Mouse (Mus musculus) neural tube, embryonic 12.5 days (tissue): ENCODE results near the gene Glyctk. TPM values are rescaled to one million over a fixed set of nuclear protein-coding genes. Genes with fewer than 3 reads are reported as not detected.
A peak's percentile ranks its signal among the peaks of the same experiment; 100 is the strongest.

Experiments
- microRNA counts: library from miRNA; unstranded; fragments of <30 nt; microRNA quantifications from one replicate; lab custom pipeline; 2017
- microRNA-seq: library from miRNA; unstranded; fragments of <30 nt; microRNA quantifications from one replicate; pipeline ENCODE4, GENCODE M21; 2017
- polyA plus RNA-seq: library from polyadenylated mRNA; unstranded; fragments of >200 nt; fragmentation: Nextera tagmentation; extraction: Ambion mirVana; gene quantifications from 2 replicates; pipeline ENCODE4 v1.2.1, GENCODE M21; 2016

Glyctk gene
- polyA plus RNA-seq, 1 experiment from 2014 or later: 6.2 TPM

MicroRNAs within 50 kb of the gene (microRNA counts, 519-probe panel; counts per million panel counts)
- 7,190 counts per million, percentile 95 among the panel's probes with 10 or more counts for microRNA mmu-let-7g (lab: Ali Mortazavi, UCI)

Small RNA genes within 50 kb of the gene (microRNA-seq; reads per million reads assigned to microRNA genes)
- gene Mir135a-1: 324 reads per million, percentile 67 among the genes with 10 or more reads in this experiment
- 18,244 reads per million, percentile 98 among the genes with 10 or more reads in this experiment for gene Mirlet7g

Other genes with a start within 250 kb of the Glyctk start
- 0.03 and 0.09 TPM in 2 replicates for gene Col6a5, start 197.5 kb downstream of the Glyctk start, polyA plus RNA-seq
- gene Col6a4, start 61.4 kb downstream of the Glyctk start, polyA plus RNA-seq: 0.11 and 0.55 TPM in 2 replicates
- 27.6 and 28.9 TPM in 2 replicates for gene Wdr82, start 12.8 kb upstream of the Glyctk start, polyA plus RNA-seq
- gene Ppm1m, start 41.6 kb upstream of the Glyctk start, polyA plus RNA-seq: 32.1 and 32.9 TPM in 2 replicates
- 60.9 and 61.6 TPM in 2 replicates for gene Twf2, start 45.0 kb upstream of the Glyctk start, polyA plus RNA-seq
- 0.05 TPM in 1 of 2 replicates, not detected in the other for gene Tlr9, start 64.5 kb upstream of the Glyctk start, polyA plus RNA-seq
- gene Alas1, start 90.5 kb upstream of the Glyctk start, polyA plus RNA-seq: 94.8 and 99.5 TPM in 2 replicates
- 17.1 and 17.5 TPM in 2 replicates for gene Poc1a, start 122.9 kb upstream of the Glyctk start, polyA plus RNA-seq
- 18.9 and 21.3 TPM in 2 replicates for gene Dusp7, start 210.5 kb upstream of the Glyctk start, polyA plus RNA-seq